Mouse (Mus musculus) intestine, embryonic 16.5 days (tissue): Measurements from ENCODE around the gene Sema4b. TPM values are rescaled to one million over a fixed set of nuclear protein-coding genes. Genes with fewer than 3 reads are reported as not detected.
A peak's percentile ranks its signal among the peaks of the same experiment; 100 is the strongest.

Experiments used
- ATAC-seq: fragments of 200-750 bp; cut with Nextera tagmentation; 2 replicates; pipeline ENCODE4 v1.8.0; 2017; ENCODE audit warnings: moderate TSS enrichment, moderate library complexity
- H3K27ac ChIP-seq: fragments of 300-500 bp; sonication (generic); 2 replicates; pipeline ENCODE4 v1.5.1; 2014; ENCODE audit warnings: mild to moderate bottlenecking, low read length
- H3K27me3 ChIP-seq: fragments of 300-500 bp; sonication (generic); replicated peaks from 2 replicates; pipeline ENCODE4 v1.6.1; 2014; ENCODE audit warnings: low read length, control low read depth, mixed read lengths; ENCODE audit not compliant: control insufficient read depth, insufficient read depth
- H3K36me3 ChIP-seq: fragments of 300-500 bp; sonication (generic); 2 replicates; pipeline ENCODE4 v1.6.1; 2014; ENCODE audit warnings: low read length, control low read depth; ENCODE audit not compliant: control insufficient read depth, insufficient read depth
- H3K4me1 ChIP-seq: fragments of 300-500 bp; sonication (generic); 2 replicates; pipeline ENCODE4 v1.6.1; 2014; ENCODE audit warnings: low read length, control low read depth, mixed read lengths; ENCODE audit not compliant: control insufficient read depth, insufficient read depth
- H3K4me2 ChIP-seq: fragments of 300-500 bp; sonication (generic); 2 replicates; pipeline ENCODE4 v1.6.1; 2014; ENCODE audit warnings: low read depth, low read length, control low read depth
- H3K4me3 ChIP-seq: fragments of 300-500 bp; sonication (generic); 2 replicates; pipeline ENCODE4 v1.5.1; 2014; ENCODE audit warnings: mild to moderate bottlenecking, low read length
- H3K9ac ChIP-seq: fragments of 300-500 bp; sonication (generic); 2 replicates; pipeline ENCODE4 v1.6.1; 2014; ENCODE audit warnings: low read depth, low read length
- H3K9me3 ChIP-seq: fragments of 300-500 bp; sonication (generic); 2 replicates; pipeline ENCODE4 v1.6.1; 2016; ENCODE audit warnings: low read length, control low read depth; ENCODE audit not compliant: control insufficient read depth
- WGBS: fragments of 180-500 bp; shearing (Covaris S2); extraction: QIAGEN DNeasy Blood & Tissue Kit; methylation state at CpG from one replicate; pipeline ENCODE4 v1.1.7; 2014; 5-methylcytosine and 5-hydroxymethylcytosine counted together
- polyA plus RNA-seq: library from polyadenylated mRNA; unstranded; fragments of >200 nt; fragmentation: Nextera tagmentation; extraction: Ambion mirVana; gene quantifications from 2 replicates; pipeline ENCODE4 v1.2.1, GENCODE M21; 2015

Sema4b gene
- polyA plus RNA-seq, 1 experiment from 2014 or later = 14.9 TPM

GRCm38 (mm10) chr7:80183466-80183865 is 3.2 kb upstream of the Sema4b start:
- H3K4me3 ChIP-seq = no peak overlapping the region
- peaks cover 28% of the 10 kb centered on the region; the same call in 1 of the 2 replicates for H3K4me1 ChIP-seq
- 91% methylated on average over 1 of the region's 1 CpGs for WGBS
- H3K9me3 ChIP-seq = no peaks in the 10 kb centered on the region
- no peak for ATAC-seq
- no peaks in the 10 kb centered on the region for H3K27me3 ChIP-seq
- no peak overlapping the region for H3K27ac ChIP-seq
- H3K9ac ChIP-seq = no peak overlapping the region
- H3K4me2 ChIP-seq = no peak overlapping the region
- H3K36me3 ChIP-seq = no peaks in the 10 kb centered on the region

- 72% methylated on average over 4 of the region's 5 CpGs for WGBS
- H3K4me1 ChIP-seq = peaks cover 32% of the 10 kb centered on the region; the same call in 1 of the 2 replicates
- no peak for ATAC-seq
- no peak overlapping the region for H3K4me2 ChIP-seq
- no peaks in the 10 kb centered on the region for H3K36me3 ChIP-seq
- H3K27ac ChIP-seq = no peak overlapping the region
- no peak overlapping the region for H3K9ac ChIP-seq
- no peaks in the 10 kb centered on the region for H3K27me3 ChIP-seq
- no peak overlapping the region for H3K4me3 ChIP-seq
- H3K9me3 ChIP-seq = no peaks in the 10 kb centered on the region
Measured at GRCm38 (mm10) chr7:80183969-80184368, 2.7 kb upstream of the Sema4b start.

GRCm38 (mm10) chr7:80184551-80184950 is 2.1 kb upstream of the Sema4b start:
- no peaks in the 10 kb centered on the region for H3K36me3 ChIP-seq
- WGBS = 47% methylated on average over 4 of the region's 4 CpGs
- no peak overlapping the region for H3K4me3 ChIP-seq
- no peak overlapping the region for H3K9ac ChIP-seq
- no peaks in the 10 kb centered on the region for H3K9me3 ChIP-seq
- H3K27ac ChIP-seq = peak overlapping the region; percentile 75; the same call in 1 of the 2 replicates
- peaks cover 37% of the 10 kb centered on the region; the same call in 1 of the 2 replicates for H3K4me1 ChIP-seq
- H3K27me3 ChIP-seq = no peaks in the 10 kb centered on the region
- ATAC-seq = no peak
- H3K4me2 ChIP-seq = no peak overlapping the region

GRCm38 (mm10) chr7:80184968-80185367 is 1.7 kb upstream of the Sema4b start:
- H3K27me3 ChIP-seq = no peaks in the 10 kb centered on the region
- no peaks in the 10 kb centered on the region for H3K36me3 ChIP-seq
- H3K9me3 ChIP-seq = no peaks in the 10 kb centered on the region
- no peak overlapping the region for H3K9ac ChIP-seq
- H3K4me1 ChIP-seq = peaks cover 39% of the 10 kb centered on the region; the same call in 1 of the 2 replicates
- WGBS = 43% methylated on average over 6 of the region's 6 CpGs
- ATAC-seq = no peak
- no peak overlapping the region for H3K4me2 ChIP-seq
- no peak overlapping the region for H3K4me3 ChIP-seq
- peak overlapping the region; percentile 75 for H3K27ac ChIP-seq

GRCm38 (mm10) chr7:80186021-80186420 is 620 bp upstream of the Sema4b start:
- Histone ChIP-seq H3K27ac (peak overlapping the region; percentile 75), H3K9me3 (no peaks in the 10 kb centered on the region), H3K4me1 (peaks cover 38% of the 10 kb centered on the region), H3K36me3 (no peaks in the 10 kb centered on the region), H3K4me3 (peak overlapping the region; percentile 70), H3K4me2 (peak overlapping the region; percentile 80), H3K9ac (peak overlapping the region; percentile 77), H3K27me3 (no peaks in the 10 kb centered on the region)
- 14% methylated on average over 8 of the region's 8 CpGs for WGBS
- peak; percentile 48 for ATAC-seq

- no peak for ATAC-seq
Measured at GRCm38 (mm10) chr7:80187501-80187900, 860 bp downstream of the Sema4b start.

GRCm38 (mm10) chr7:80188579-80189125 is 2.0 kb downstream of the Sema4b start:
- ATAC-seq = no peak
- Histone ChIP-seq H3K9me3 (no peaks in the 10 kb centered on the region), H3K9ac (no peak overlapping the region), H3K4me2 (no peak overlapping the region), H3K36me3 (no peaks in the 10 kb centered on the region), H3K27ac (peak overlapping the region; percentile 25; the same call in 1 of the 2 replicates), H3K27me3 (no peaks in the 10 kb centered on the region), H3K4me1 (peaks cover 58% of the 10 kb centered on the region), H3K4me3 (no peak overlapping the region)
- WGBS = 83% methylated on average over 2 of the region's 2 CpGs

More at GRCm38 (mm10) chr7:80187501-80187900, 860 bp downstream of the Sema4b start:
- H3K4me2 ChIP-seq = peak overlapping the region; percentile 80
- no peaks in the 10 kb centered on the region for H3K27me3 ChIP-seq
- H3K36me3 ChIP-seq = no peaks in the 10 kb centered on the region
- 72% methylated on average over 12 of the region's 12 CpGs for WGBS
- peaks cover 53% of the 10 kb centered on the region for H3K4me1 ChIP-seq
- H3K9me3 ChIP-seq = no peaks in the 10 kb centered on the region
- peak overlapping the region; percentile 75 for H3K27ac ChIP-seq
- peak overlapping the region; percentile 77 for H3K9ac ChIP-seq
- H3K4me3 ChIP-seq = peak overlapping the region; percentile 70

GRCm38 (mm10) chr7:80189147-80189933 is 2.7 kb downstream of the Sema4b start:
- no peak overlapping the region for H3K4me3 ChIP-seq
- 50% methylated on average over 11 of the region's 11 CpGs for WGBS
- peaks cover 63% of the 10 kb centered on the region for H3K4me1 ChIP-seq
- peak overlapping the region; percentile 25; the same call in 1 of the 2 replicates for H3K27ac ChIP-seq
- H3K9me3 ChIP-seq = no peaks in the 10 kb centered on the region
- no peak overlapping the region for H3K4me2 ChIP-seq
- ATAC-seq = no peak
- no peak overlapping the region for H3K9ac ChIP-seq
- no peaks in the 10 kb centered on the region for H3K36me3 ChIP-seq
- no peaks in the 10 kb centered on the region for H3K27me3 ChIP-seq

- H3K27ac ChIP-seq = peak overlapping the region; percentile 95
- peaks cover 51% of the 10 kb centered on the region for H3K4me1 ChIP-seq
- H3K27me3 ChIP-seq = no peaks in the 10 kb centered on the region
- no peak overlapping the region for H3K4me3 ChIP-seq
- H3K36me3 ChIP-seq = no peaks in the 10 kb centered on the region
- peak overlapping the region; percentile 67 for H3K9ac ChIP-seq
- peak; percentile 34 for ATAC-seq
- no peaks in the 10 kb centered on the region for H3K9me3 ChIP-seq
- no peak overlapping the region for H3K4me2 ChIP-seq
- 64% methylated on average over 5 of the region's 5 CpGs for WGBS
Measured at GRCm38 (mm10) chr7:80191455-80191854, 4.8 kb downstream of the Sema4b start.
